Mouse (Mus musculus): ENCODE data around the gene Cep170b. TPM values are rescaled to one million over a fixed set of nuclear protein-coding genes. Genes with fewer than 3 reads are reported as not detected.

The Cep170b gene
- 2.2 and 5.6 TPM in 2 replicates for polyA plus RNA-seq (2012; ENCODE audit: insufficient read depth, low replicate concordance)

DNA sequence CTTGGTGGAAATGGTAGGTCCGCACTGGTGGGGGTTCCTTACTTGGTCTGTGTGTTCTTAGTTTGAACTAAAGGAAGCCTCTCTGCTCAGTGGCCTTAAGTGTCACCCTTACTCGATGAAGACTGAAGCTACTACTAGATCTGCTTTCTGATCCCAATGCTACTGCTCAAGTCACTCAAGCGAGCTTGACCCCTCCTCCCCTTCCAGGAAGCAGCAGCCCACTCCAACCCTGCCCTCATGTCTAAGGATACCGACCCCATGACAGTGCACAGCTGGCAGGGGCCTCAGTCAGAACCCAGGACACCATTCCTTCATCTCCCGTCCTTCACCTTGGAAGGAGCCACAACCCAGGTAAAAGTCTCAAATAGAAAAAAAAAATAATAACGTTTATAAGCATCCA is at the start of gene Cep170b:
Cep170b (plus strand) TSS at position 240 of the 400 bp plus-strand sequence.
- no peaks in the 10 kb centered on the region for H3K36me3 ChIP-seq (replicated peaks; ENCODE audit: low read length)
- peaks cover 86% of the 10 kb centered on the region for H3K27me3 ChIP-seq (replicated peaks)
- H3K4me1 ChIP-seq: peaks cover 31% of the 10 kb centered on the region
- no peaks in the 10 kb centered on the region for H3K9me3 ChIP-seq
- TF ChIP-seq GATA1 (IDR thresholded peaks at IDR 0.05; ENCODE audit: borderline replicate concordance, low read length): no peak
- no peak for TF ChIP-seq FLI1 (IDR thresholded peaks at IDR 0.05; ENCODE audit: low read length)
- H3K4me3 ChIP-seq (replicated peaks): no peak within 1 kb of the TSS

DNA sequence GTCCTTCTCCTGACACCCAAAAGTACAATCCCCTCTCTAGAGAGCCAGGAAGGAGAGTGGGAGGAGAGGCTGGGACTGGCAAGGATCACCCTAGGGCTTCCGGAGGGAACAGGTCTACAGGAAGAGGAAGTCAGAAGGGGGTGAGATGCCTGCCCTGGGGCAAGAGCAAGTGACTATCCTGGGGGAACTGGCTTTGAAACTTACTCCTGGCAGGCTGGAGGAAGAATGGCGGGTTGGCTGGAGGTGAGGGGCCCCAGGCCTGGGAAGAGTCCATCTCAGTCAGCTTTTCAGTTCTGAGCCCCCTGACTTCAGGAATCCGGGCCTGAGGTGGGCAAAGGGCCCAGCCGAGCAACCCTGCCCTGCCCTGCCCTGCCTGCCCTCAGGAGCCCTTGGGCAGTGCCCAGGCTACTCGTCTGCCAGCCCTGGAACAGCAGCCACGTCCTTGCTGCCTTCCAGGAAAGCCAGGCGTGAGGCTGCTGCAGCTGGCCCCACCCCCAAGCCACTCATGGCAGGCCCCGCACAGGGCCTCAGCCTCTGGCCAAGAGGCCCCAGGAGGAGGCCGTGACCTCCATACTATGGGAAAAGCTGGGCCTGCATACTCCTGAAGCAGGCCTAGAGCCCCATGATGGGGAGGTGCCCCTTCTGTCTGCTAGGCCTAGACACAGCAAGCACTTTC is 49.4 kb upstream of the Cep170b start:
- Histone ChIP-seq H3K4me3 (replicated peaks) (peak overlapping the region; percentile 96), H3K36me3 (replicated peaks; ENCODE audit: low read length) (peaks cover 65% of the 10 kb centered on the region), H3K9me3 (no peaks in the 10 kb centered on the region), H3K27me3 (replicated peaks) (no peaks in the 10 kb centered on the region), H3K4me1 (peaks cover 92% of the 10 kb centered on the region)
- TF ChIP-seq FLI1 (IDR thresholded peaks at IDR 0.05; ENCODE audit: low read length) (no peak), GATA1 (IDR thresholded peaks at IDR 0.05; ENCODE audit: borderline replicate concordance, low read length) (no peak)

DNA sequence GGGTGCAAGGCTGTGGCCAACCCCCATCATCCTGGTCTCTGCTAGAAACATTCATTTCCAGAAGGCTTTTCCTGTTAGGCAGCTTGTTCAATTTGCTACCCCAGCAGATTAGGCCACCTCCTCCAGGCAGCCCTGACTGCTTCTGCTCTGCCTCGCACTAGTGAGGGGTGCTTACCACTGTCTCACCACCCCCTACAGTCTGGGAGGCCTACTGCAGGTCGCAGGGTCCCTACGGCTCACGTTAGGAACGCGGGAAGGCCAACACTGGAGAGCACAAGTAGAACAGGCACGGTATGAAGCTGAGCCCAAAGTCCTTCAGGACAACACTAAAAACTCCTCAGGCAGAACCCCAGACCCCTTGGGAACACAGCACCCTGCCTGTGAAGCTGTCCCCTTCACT is 48.4 kb upstream of the Cep170b start:
- H3K36me3 ChIP-seq (replicated peaks; ENCODE audit: low read length): peaks cover 54% of the 10 kb centered on the region
- no peak for TF ChIP-seq FLI1 (IDR thresholded peaks at IDR 0.05; ENCODE audit: low read length)
- TF ChIP-seq GATA1 (IDR thresholded peaks at IDR 0.05; ENCODE audit: borderline replicate concordance, low read length): no peak
- H3K27me3 ChIP-seq (replicated peaks): peaks cover 4% of the 10 kb centered on the region
- peaks cover 88% of the 10 kb centered on the region for H3K4me1 ChIP-seq
- no peaks in the 10 kb centered on the region for H3K9me3 ChIP-seq
- H3K4me3 ChIP-seq (replicated peaks): peak overlapping the region; percentile 96

DNA sequence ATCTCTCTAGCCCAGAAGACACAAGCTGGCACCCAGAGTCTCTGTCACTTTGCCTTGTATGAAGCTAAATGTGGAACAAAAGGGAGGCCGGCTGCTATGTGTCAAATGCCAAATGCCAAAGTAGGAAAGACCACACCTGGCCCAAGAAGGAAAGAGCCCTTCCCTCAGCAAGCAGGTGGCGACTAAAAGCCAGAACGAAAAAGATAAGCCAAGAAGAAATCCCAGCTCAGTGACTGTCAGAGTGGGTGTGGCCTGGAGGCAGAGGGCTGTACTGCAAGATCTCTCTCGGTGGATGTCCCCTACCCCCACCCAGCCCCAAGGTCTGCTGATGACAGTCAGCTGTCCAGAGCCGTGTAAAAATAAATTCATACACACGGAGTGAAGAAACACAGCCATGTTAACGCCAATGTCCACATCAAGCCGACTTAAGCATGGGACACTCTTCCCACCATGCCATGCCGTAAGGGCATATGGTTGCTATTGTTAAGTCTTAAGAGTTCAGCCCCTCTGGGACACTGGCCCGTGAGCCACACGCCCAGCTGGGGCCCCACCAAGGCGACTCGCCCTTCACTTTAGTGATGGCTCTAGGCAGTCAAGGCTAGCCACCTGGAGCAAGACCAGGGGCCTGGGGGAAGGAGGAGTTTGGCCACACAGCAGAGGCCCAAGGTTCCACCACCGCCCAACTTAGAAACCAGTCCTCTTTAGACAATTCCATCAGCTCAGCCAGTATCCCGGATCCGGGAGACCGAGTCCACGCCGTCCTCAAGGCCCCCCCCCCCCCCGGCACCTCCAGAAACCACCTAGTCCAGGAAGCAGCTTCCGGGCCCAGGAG is 47.3 kb upstream of the Cep170b start:
- H3K4me3 ChIP-seq (replicated peaks): peak overlapping the region; percentile 96
- TF ChIP-seq FLI1 (IDR thresholded peaks at IDR 0.05; ENCODE audit: low read length) (no peak), GATA1 (IDR thresholded peaks at IDR 0.05; ENCODE audit: borderline replicate concordance, low read length) (no peak)
- H3K36me3 ChIP-seq (replicated peaks; ENCODE audit: low read length): peaks cover 44% of the 10 kb centered on the region
- H3K9me3 ChIP-seq: no peaks in the 10 kb centered on the region
- peaks cover 15% of the 10 kb centered on the region for H3K27me3 ChIP-seq (replicated peaks)
- peaks cover 79% of the 10 kb centered on the region for H3K4me1 ChIP-seq

DNA sequence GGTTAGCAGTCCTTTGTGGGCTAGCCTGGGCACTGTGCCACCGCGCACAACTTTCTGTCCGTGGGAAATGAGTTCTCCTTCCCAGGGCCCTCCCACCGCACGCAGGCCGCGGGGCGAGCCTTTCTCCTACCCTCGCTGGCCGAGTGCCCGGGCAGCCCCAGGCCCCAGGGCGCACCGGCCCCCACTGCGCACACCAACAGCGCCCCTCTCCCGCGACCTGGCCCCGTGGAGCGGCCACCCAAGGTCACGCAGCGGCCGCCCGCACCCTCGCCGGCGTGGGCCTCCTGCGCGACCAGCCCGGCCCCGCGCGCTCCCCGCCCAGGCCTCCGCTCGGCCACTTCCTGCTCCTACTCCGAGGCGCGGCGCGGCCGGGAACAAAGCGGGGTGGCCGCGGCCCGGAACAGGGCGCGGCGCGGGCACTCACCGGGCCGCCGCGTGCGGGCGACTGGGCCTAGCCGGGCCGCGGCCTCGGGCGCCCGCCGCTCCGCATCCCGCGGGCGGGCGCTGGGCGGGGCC is 46.6 kb upstream of the Cep170b start:
- H3K9me3 ChIP-seq: no peaks in the 10 kb centered on the region
- peaks cover 79% of the 10 kb centered on the region for H3K4me1 ChIP-seq
- TF ChIP-seq FLI1 (IDR thresholded peaks at IDR 0.05; ENCODE audit: low read length): no peak
- no peak for TF ChIP-seq GATA1 (IDR thresholded peaks at IDR 0.05; ENCODE audit: borderline replicate concordance, low read length)
- peaks cover 22% of the 10 kb centered on the region for H3K27me3 ChIP-seq (replicated peaks)
- peaks cover 37% of the 10 kb centered on the region for H3K36me3 ChIP-seq (replicated peaks; ENCODE audit: low read length)
- H3K4me3 ChIP-seq (replicated peaks): peak overlapping the region; percentile 96

DNA sequence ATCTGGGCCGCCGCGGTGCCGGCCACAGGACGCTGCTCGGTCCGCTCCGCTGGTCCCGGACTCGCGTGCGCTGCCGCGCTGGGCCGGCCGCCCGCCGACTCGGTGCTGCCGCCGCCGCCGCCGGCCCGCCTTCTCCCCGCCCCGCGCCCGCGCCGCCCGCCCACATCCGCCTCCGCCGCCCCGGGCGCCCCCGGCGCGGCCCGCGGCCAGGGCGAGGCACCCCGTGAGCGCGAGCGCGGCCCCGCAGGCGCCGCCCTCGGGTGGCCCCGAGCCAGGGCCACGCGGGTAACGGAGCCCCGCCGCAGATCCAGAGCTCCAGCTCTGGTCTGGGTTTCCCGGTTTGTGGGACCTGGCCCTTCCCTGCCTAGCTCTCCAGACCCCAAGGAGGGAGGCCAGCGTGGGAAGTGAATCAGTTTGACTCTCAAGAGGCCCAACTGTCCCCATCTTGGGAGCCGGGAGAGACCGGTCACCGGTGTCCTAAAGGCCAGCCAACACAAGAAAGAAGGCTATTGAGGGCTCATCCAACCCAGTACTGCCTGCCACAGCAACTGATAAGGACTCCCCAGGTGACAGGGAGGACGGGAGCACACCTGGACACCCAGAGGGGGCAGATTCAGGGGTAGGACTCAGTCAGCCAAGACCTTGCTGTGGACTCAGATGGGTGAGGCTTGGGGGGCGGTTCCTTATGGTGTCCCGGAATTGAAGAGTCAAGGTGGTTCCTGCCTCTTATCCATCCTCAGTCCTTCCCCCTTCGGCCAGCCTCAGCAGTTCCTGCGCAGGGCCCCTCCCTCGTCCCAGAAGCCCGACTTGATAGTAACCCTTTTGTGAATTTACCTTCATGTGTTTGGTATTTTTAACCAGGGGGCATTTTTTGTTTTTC is 45.9 kb upstream of the Cep170b start, which contains the start of gene Akt1:
Akt1 (minus strand) TSS at position 753 of the 880 bp plus-strand sequence.
- H3K4me1 ChIP-seq: peaks cover 77% of the 10 kb centered on the region

DNA sequence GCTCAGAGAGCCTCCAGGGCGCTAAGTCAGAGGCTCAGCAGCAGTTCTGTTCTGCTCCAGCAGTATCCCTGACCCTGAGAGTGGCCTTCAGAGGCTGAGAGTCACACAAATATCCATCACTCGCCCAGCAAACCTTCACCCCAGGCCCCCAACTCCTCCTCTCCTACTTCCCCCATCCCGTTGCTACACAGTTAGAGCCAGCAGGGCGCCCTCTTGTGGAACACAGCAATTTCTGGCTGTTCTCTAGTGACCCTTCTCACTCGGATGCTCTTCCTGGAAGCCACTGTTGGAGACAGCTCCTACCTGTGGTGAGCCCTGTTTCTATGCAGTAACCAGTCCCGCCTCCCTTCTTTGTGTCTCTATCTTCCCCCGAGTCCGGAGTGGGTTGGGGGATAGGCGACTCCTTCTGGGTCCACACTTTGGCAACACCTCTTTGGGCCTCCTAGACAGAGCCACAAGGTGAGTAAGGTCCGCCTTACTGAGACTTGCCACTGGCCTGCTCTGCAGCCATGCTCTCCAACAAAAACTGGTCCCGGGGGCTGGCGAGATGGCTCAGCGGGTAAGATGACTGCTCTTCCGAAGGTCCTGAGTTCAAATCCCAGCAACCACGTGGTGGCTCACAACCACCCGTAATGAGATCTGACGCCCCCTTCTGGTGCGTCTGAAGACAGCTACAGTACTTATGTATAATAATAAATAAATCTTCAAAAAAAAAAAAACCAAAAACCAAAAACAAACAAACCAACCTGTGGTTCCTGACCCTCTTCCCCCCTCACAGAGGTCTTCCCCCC is 44.8 kb upstream of the Cep170b start:
- Histone ChIP-seq H3K27me3 (replicated peaks) (peaks cover 39% of the 10 kb centered on the region), H3K9me3 (no peaks in the 10 kb centered on the region), H3K36me3 (replicated peaks; ENCODE audit: low read length) (peaks cover 19% of the 10 kb centered on the region), H3K4me3 (replicated peaks) (peak overlapping the region; percentile 96), H3K4me1 (peaks cover 76% of the 10 kb centered on the region)
- TF ChIP-seq FLI1 (IDR thresholded peaks at IDR 0.05; ENCODE audit: low read length) (no peak), GATA1 (IDR thresholded peaks at IDR 0.05; ENCODE audit: borderline replicate concordance, low read length) (no peak)

More for the DNA sequence above, 45.9 kb upstream of the Cep170b start, which contains the start of gene Akt1:
- H3K4me3 ChIP-seq (replicated peaks): peak within 1 kb of the TSS; percentile 96
- no peak for TF ChIP-seq FLI1 (IDR thresholded peaks at IDR 0.05; ENCODE audit: low read length)
- no peak for TF ChIP-seq GATA1 (IDR thresholded peaks at IDR 0.05; ENCODE audit: borderline replicate concordance, low read length)
- peaks cover 29% of the 10 kb centered on the region for H3K36me3 ChIP-seq (replicated peaks; ENCODE audit: low read length)
- H3K9me3 ChIP-seq: no peaks in the 10 kb centered on the region
- peaks cover 28% of the 10 kb centered on the region for H3K27me3 ChIP-seq (replicated peaks)

DNA sequence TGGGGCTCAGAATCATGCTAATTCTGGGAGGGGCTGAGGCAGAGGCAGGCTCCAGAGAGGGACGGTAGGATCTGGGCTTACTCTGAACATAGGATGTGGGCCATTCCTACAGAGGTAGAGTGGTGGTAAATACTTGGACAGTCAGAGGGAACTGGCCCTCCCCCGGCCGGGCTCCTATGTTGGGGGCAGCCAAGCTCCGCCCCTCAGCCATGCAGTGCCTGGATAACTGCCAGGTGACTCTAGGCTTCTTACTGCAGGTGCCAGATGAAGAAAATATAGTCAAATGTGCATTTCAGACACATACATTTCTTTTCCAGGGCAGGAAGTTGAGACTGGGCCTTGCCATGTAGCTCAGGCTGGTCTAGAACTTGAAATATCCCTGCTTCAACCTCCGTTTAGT is 43.2 kb upstream of the Cep170b start:
- Histone ChIP-seq H3K4me3 (replicated peaks) (no peak overlapping the region), H3K27me3 (replicated peaks) (peaks cover 55% of the 10 kb centered on the region), H3K9me3 (no peaks in the 10 kb centered on the region), H3K4me1 (peaks cover 74% of the 10 kb centered on the region), H3K36me3 (replicated peaks; ENCODE audit: low read length) (peaks cover 2% of the 10 kb centered on the region)
- TF ChIP-seq GATA1 (IDR thresholded peaks at IDR 0.05; ENCODE audit: borderline replicate concordance, low read length) (no peak), FLI1 (IDR thresholded peaks at IDR 0.05; ENCODE audit: low read length) (no peak)
